Mouse (Mus musculus) forebrain, embryonic 16.5 days (tissue): Measurements from ENCODE around the gene Fgl2. TPM values are rescaled to one million over a fixed set of nuclear protein-coding genes. Genes with fewer than 3 reads are reported as not detected.

Experiments
- ATAC-seq: fragments of 200-750 bp; cut with Nextera tagmentation; 2 replicates; pipeline ENCODE4 v1.8.0; 2017; ENCODE audit warnings: mild to moderate bottlenecking, moderate library complexity
- H3K27ac ChIP-seq: fragments of 300-500 bp; sonication (generic); 2 replicates; pipeline ENCODE4 v1.5.1; 2014; ENCODE audit warnings: low read length, control low read depth
- H3K27me3 ChIP-seq: fragments of 300-500 bp; sonication (generic); replicated peaks from 2 replicates; pipeline ENCODE4 v1.6.1; 2014; ENCODE audit warnings: low read length; ENCODE audit not compliant: control insufficient read depth, insufficient read depth
- H3K36me3 ChIP-seq: fragments of 300-500 bp; sonication (generic); 2 replicates; pipeline ENCODE4 v1.6.1; 2014; ENCODE audit not compliant: control insufficient read depth, insufficient read depth
- H3K4me1 ChIP-seq: fragments of 300-500 bp; sonication (generic); replicated peaks from 2 replicates; pipeline ENCODE4 v1.6.1; 2014; ENCODE audit warnings: low read length; ENCODE audit not compliant: control insufficient read depth, insufficient read depth
- H3K4me2 ChIP-seq: fragments of 300-500 bp; sonication (generic); 2 replicates; pipeline ENCODE4 v1.6.1; 2014; ENCODE audit warnings: mild to moderate bottlenecking, low read length, control low read depth
- H3K4me3 ChIP-seq: fragments of 300-500 bp; sonication (generic); replicated peaks from 2 replicates; pipeline ENCODE4 v1.5.1; 2014; ENCODE audit warnings: mild to moderate bottlenecking, low read length, control low read depth
- H3K9ac ChIP-seq: fragments of 300-500 bp; sonication (generic); replicated peaks from 2 replicates; pipeline ENCODE4 v1.6.1; 2014; ENCODE audit warnings: low read depth, low read length, control low read depth
- H3K9me3 ChIP-seq: fragments of 300-500 bp; sonication (generic); 2 replicates; pipeline ENCODE4 v1.6.1; 2016; ENCODE audit warnings: low read length; ENCODE audit not compliant: control insufficient read depth
- WGBS: fragments of 180-500 bp; shearing (Covaris S2); extraction: QIAGEN DNeasy Blood & Tissue Kit; methylation state at CpG from one replicate; pipeline ENCODE4 v1.1.7; 2014; 5-methylcytosine and 5-hydroxymethylcytosine counted together
- polyA plus RNA-seq: library from polyadenylated mRNA; unstranded; fragments of >200 nt; fragmentation: Nextera tagmentation; extraction: Ambion mirVana; gene quantifications from 2 replicates; pipeline ENCODE4 v1.2.1, GENCODE M21; 2015

The Fgl2 gene
- polyA plus RNA-seq, 1 experiment from 2014 or later: 1.7 TPM

- H3K9ac ChIP-seq: no peak overlapping the region
- H3K36me3 ChIP-seq: no peaks in the 10 kb centered on the region
- H3K4me1 ChIP-seq: peaks cover 2% of the 10 kb centered on the region; the same call in 1 of the 2 replicates
- H3K4me2 ChIP-seq: no peak overlapping the region
- H3K4me3 ChIP-seq: no peak overlapping the region
- no peak overlapping the region for H3K27ac ChIP-seq
- ATAC-seq: no peak
- no peaks in the 10 kb centered on the region for H3K9me3 ChIP-seq
- WGBS: 73% methylated on average over 2 of the region's 2 CpGs
- no peaks in the 10 kb centered on the region for H3K27me3 ChIP-seq
Observed at GRCm38 (mm10) chr5:21394562-21394961, 22.1 kb downstream of the Fgl2 start.

GRCm38 (mm10) chr5:21395205-21395840 is 22.9 kb downstream of the Fgl2 start:
- no peak for ATAC-seq
- peaks cover 2% of the 10 kb centered on the region; the same call in 1 of the 2 replicates for H3K4me1 ChIP-seq
- H3K9me3 ChIP-seq: no peaks in the 10 kb centered on the region
- no peak overlapping the region for H3K9ac ChIP-seq
- WGBS: 47% methylated on average over 7 of the region's 7 CpGs
- no peak overlapping the region for H3K4me2 ChIP-seq
- no peaks in the 10 kb centered on the region for H3K27me3 ChIP-seq
- no peak overlapping the region for H3K4me3 ChIP-seq
- H3K27ac ChIP-seq: no peak overlapping the region
- no peaks in the 10 kb centered on the region for H3K36me3 ChIP-seq

GRCm38 (mm10) chr5:21411261-21411666 is 38.8 kb downstream of the Fgl2 start:
- ATAC-seq: no peak
- no peaks in the 10 kb centered on the region for H3K36me3 ChIP-seq

GRCm38 (mm10) chr5:21412056-21412455 is 39.6 kb downstream of the Fgl2 start:
- H3K27ac ChIP-seq: no peak overlapping the region
- no peaks in the 10 kb centered on the region for H3K36me3 ChIP-seq
- H3K27me3 ChIP-seq: no peaks in the 10 kb centered on the region
- H3K9me3 ChIP-seq: no peaks in the 10 kb centered on the region
- H3K4me3 ChIP-seq: no peak overlapping the region
- no peaks in the 10 kb centered on the region for H3K4me1 ChIP-seq
- no peak for ATAC-seq
- WGBS: 84% methylated on average over 5 of the region's 5 CpGs
- no peak overlapping the region for H3K9ac ChIP-seq
- no peak overlapping the region for H3K4me2 ChIP-seq

More at GRCm38 (mm10) chr5:21411261-21411666, 38.8 kb downstream of the Fgl2 start:
- Histone ChIP-seq H3K9ac (no peak overlapping the region), H3K27me3 (no peaks in the 10 kb centered on the region), H3K9me3 (no peaks in the 10 kb centered on the region), H3K27ac (no peak overlapping the region), H3K4me1 (no peaks in the 10 kb centered on the region), H3K4me3 (no peak overlapping the region), H3K4me2 (no peak overlapping the region)
- WGBS: 90% methylated on average over 5 of the region's 5 CpGs

GRCm38 (mm10) chr5:21413322-21413721 is 40.9 kb downstream of the Fgl2 start:
- Histone ChIP-seq H3K4me1 (no peaks in the 10 kb centered on the region), H3K4me3 (no peak overlapping the region), H3K4me2 (no peak overlapping the region), H3K9ac (no peak overlapping the region), H3K36me3 (no peaks in the 10 kb centered on the region), H3K27ac (no peak overlapping the region), H3K9me3 (no peaks in the 10 kb centered on the region), H3K27me3 (no peaks in the 10 kb centered on the region)
- ATAC-seq: no peak
- 86% methylated on average over 3 of the region's 3 CpGs for WGBS

GRCm38 (mm10) chr5:21414116-21414820 is 41.8 kb downstream of the Fgl2 start:
- H3K4me3 ChIP-seq: no peak overlapping the region
- no peaks in the 10 kb centered on the region for H3K27me3 ChIP-seq
- 77% methylated on average over 1 of the region's 1 CpGs for WGBS
- no peak overlapping the region for H3K27ac ChIP-seq
- no peak overlapping the region for H3K4me2 ChIP-seq
- H3K36me3 ChIP-seq: no peaks in the 10 kb centered on the region
- no peak for ATAC-seq
- H3K4me1 ChIP-seq: no peaks in the 10 kb centered on the region
- no peaks in the 10 kb centered on the region for H3K9me3 ChIP-seq
- no peak overlapping the region for H3K9ac ChIP-seq

GRCm38 (mm10) chr5:21418613-21419012 is 46.2 kb downstream of the Fgl2 start:
- H3K27ac ChIP-seq: no peak overlapping the region
- no peaks in the 10 kb centered on the region for H3K27me3 ChIP-seq
- no peaks in the 10 kb centered on the region for H3K4me1 ChIP-seq
- no peaks in the 10 kb centered on the region for H3K9me3 ChIP-seq
- no peak overlapping the region for H3K9ac ChIP-seq
- no peaks in the 10 kb centered on the region for H3K36me3 ChIP-seq
- no peak overlapping the region for H3K4me3 ChIP-seq
- H3K4me2 ChIP-seq: no peak overlapping the region
- WGBS: 65% methylated on average over 4 of the region's 4 CpGs
- ATAC-seq: no peak

- Histone ChIP-seq H3K27ac (no peak overlapping the region), H3K4me1 (peaks cover 7% of the 10 kb centered on the region), H3K9ac (no peak overlapping the region), H3K4me3 (no peak overlapping the region), H3K4me2 (no peak overlapping the region), H3K36me3 (no peaks in the 10 kb centered on the region), H3K9me3 (no peaks in the 10 kb centered on the region), H3K27me3 (no peaks in the 10 kb centered on the region)
- WGBS: 31% methylated on average over 1 of the region's 1 CpGs
- ATAC-seq: no peak
Observed at GRCm38 (mm10) chr5:21420609-21421008, 48.2 kb downstream of the Fgl2 start.

- Histone ChIP-seq H3K4me1 (peaks cover 15% of the 10 kb centered on the region), H3K4me2 (peak within 1 kb of the TSS; percentile 100), H3K27me3 (no peaks in the 10 kb centered on the region), H3K36me3 (no peaks in the 10 kb centered on the region), H3K4me3 (peak within 1 kb of the TSS; percentile 93), H3K9ac (peak within 1 kb of the TSS; percentile 75), H3K27ac (no peak within 1 kb of the TSS), H3K9me3 (no peaks in the 10 kb centered on the region)
- ATAC-seq: peak; percentile 100
- WGBS: under 1% methylated on average over 67 of the region's 68 CpGs
Observed at GRCm38 (mm10) chr5:21424614-21425602, 52.5 kb downstream of the Fgl2 start, which contains the start of the genes Ccdc146 and Fam185a. TSS of gene Ccdc146 (minus strand) at chr5:21424677. TSS of gene Fam185a (plus strand) at chr5:21424958.
